Mouse (Mus musculus): ENCODE results near the gene 2310039H08Rik. TPM values are rescaled to one million over a fixed set of nuclear protein-coding genes. Genes with fewer than 3 reads are reported as not detected.

2310039H08Rik gene
- polyA plus RNA-seq, 1 experiment from 2014 or later: 43.4 TPM

DNA sequence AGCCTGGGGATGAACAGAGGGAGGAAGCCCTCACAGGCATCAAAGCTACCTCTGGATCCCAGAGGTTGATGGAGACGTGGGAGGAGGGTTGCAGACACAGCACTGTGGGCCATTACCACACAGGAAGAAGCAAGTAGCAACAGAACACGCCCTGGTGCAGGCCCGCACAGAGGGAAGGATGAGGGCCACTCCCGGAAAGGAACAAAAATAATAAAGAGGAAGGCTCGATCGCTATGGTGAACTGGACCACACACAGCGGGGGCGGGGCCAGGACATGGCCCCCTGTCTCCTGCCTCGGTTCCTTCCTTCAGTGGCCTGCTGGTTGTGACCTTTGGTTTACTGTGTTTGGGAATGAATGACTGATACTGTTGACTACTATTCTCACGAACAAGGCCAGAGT is 27.2 kb downstream of the 2310039H08Rik start:
- no peaks in the 10 kb centered on the region for H3K4me1 ChIP-seq (ENCODE audit: control insufficient read depth, insufficient read depth, low read length)
- 83% methylated on average over 10 of the region's 10 CpGs for WGBS
- H3K27me3 ChIP-seq (ENCODE audit: control insufficient read depth, insufficient read depth, low read length): no peaks in the 10 kb centered on the region
- DNase-seq (ENCODE audit: low spot score): no peak
- H3K4me3 ChIP-seq (ENCODE audit: low read depth, low read length): no peak overlapping the region
- H3K27ac ChIP-seq (replicated peaks; ENCODE audit: low read depth, low read length): no peak overlapping the region
- no peak overlapping the region for H3K9ac ChIP-seq (ENCODE audit: low read length)
- peaks cover 5% of the 10 kb centered on the region; the same call in 1 of the 2 replicates for H3K36me3 ChIP-seq (ENCODE audit: control insufficient read depth, insufficient read depth, low read length)
- no peaks in the 10 kb centered on the region for H3K9me3 ChIP-seq (ENCODE audit: control insufficient read depth, low read length)
- no peak for ATAC-seq (ENCODE audit: insufficient number of reproducible peaks, low FRiP score, low TSS enrichment, low read depth)
- no peak overlapping the region for H3K4me2 ChIP-seq (ENCODE audit: low read depth, severe bottlenecking)

- 91% methylated on average over 6 of the region's 6 CpGs for WGBS
- no peak overlapping the region for H3K4me2 ChIP-seq (ENCODE audit: low read depth, severe bottlenecking)
- H3K4me1 ChIP-seq (ENCODE audit: control insufficient read depth, insufficient read depth, low read length): no peaks in the 10 kb centered on the region
- no peaks in the 10 kb centered on the region for H3K9me3 ChIP-seq (ENCODE audit: control insufficient read depth, low read length)
- DNase-seq (ENCODE audit: low spot score) (no peak), ATAC-seq (ENCODE audit: insufficient number of reproducible peaks, low FRiP score, low TSS enrichment, low read depth) (no peak)
- H3K27me3 ChIP-seq (ENCODE audit: control insufficient read depth, insufficient read depth, low read length): no peaks in the 10 kb centered on the region
- H3K9ac ChIP-seq (ENCODE audit: low read length): no peak overlapping the region
- no peak overlapping the region for H3K27ac ChIP-seq (replicated peaks; ENCODE audit: low read depth, low read length)
- peaks cover 8% of the 10 kb centered on the region; the same call in 1 of the 2 replicates for H3K36me3 ChIP-seq (ENCODE audit: control insufficient read depth, insufficient read depth, low read length)
- no peak overlapping the region for H3K4me3 ChIP-seq (ENCODE audit: low read depth, low read length)
Observed at GRCm38 (mm10) chr17:46801761-46802160, 29.3 kb downstream of the 2310039H08Rik start.

DNA sequence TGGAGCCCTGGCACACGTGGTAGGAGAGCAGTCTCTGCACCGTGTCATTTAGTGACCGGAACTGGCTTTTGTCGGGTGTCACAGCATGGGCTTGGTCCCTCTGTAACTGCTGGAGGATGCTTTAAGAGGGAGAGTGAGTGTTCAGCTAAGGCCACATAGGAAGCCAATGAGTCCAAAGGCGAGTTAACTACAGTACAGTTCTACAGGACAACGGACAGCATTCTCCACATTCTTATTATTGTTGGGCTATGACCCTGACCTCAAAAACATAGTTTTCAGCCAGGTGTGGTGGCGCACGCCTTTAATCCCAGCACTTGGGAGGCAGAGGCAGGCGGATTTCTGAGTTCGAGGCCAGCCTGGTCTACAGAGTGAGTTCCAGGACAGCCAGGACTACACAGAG is 35.9 kb downstream of the 2310039H08Rik start:
- DNase-seq (ENCODE audit: low spot score): no peak
- Histone ChIP-seq H3K9me3 (ENCODE audit: control insufficient read depth, low read length) (no peaks in the 10 kb centered on the region), H3K27me3 (ENCODE audit: control insufficient read depth, insufficient read depth, low read length) (no peaks in the 10 kb centered on the region), H3K9ac (ENCODE audit: low read length) (no peak overlapping the region), H3K4me1 (ENCODE audit: control insufficient read depth, insufficient read depth, low read length) (no peaks in the 10 kb centered on the region), H3K4me2 (ENCODE audit: low read depth, severe bottlenecking) (no peak overlapping the region), H3K36me3 (ENCODE audit: control insufficient read depth, insufficient read depth, low read length) (peaks cover 13% of the 10 kb centered on the region), H3K27ac (replicated peaks; ENCODE audit: low read depth, low read length) (no peak overlapping the region), H3K4me3 (ENCODE audit: low read depth, low read length) (no peak overlapping the region)
- WGBS: 95% methylated on average over 10 of the region's 10 CpGs
- ATAC-seq (ENCODE audit: insufficient number of reproducible peaks, low FRiP score, low TSS enrichment, low read depth): no peak

DNA sequence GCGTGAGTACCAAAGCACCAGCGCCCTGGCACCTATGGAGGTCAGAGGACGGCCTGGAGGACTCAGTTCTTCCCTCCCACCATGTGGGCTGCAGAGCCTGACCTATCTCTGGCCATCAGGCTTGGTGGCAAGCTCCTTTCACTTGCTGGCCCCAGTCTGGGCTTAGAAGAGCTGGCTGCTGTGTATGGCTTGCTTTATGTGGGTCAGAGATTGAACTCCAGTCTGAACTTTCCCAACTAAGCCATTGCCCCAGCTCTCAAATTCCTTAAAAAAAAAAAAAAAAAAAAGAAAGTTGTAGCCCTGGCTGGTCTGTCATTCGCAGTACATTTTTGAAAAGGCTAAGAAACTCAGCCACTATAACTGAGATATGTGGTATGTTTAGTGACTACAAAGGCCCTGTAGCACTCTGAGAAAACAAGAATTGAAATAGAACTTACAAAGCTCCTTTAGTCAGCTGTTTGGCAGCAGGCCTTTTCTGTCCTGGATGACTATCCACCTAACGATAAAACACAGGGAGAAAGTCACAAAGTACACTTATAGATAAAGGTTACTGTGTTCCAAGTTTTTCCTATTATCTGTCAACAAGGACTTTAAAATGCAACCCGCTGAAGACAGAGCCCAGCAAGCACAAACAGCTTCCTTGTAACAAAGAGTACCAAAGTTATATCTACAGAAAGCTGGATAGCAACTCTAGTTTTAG is 36.8 kb downstream of the 2310039H08Rik start:
- Histone ChIP-seq H3K4me2 (ENCODE audit: low read depth, severe bottlenecking) (no peak overlapping the region), H3K9ac (ENCODE audit: low read length) (no peak overlapping the region), H3K9me3 (ENCODE audit: control insufficient read depth, low read length) (no peaks in the 10 kb centered on the region), H3K4me1 (ENCODE audit: control insufficient read depth, insufficient read depth, low read length) (no peaks in the 10 kb centered on the region), H3K4me3 (ENCODE audit: low read depth, low read length) (no peak overlapping the region), H3K27ac (replicated peaks; ENCODE audit: low read depth, low read length) (no peak overlapping the region), H3K27me3 (ENCODE audit: control insufficient read depth, insufficient read depth, low read length) (no peaks in the 10 kb centered on the region), H3K36me3 (ENCODE audit: control insufficient read depth, insufficient read depth, low read length) (peaks cover 13% of the 10 kb centered on the region)
- WGBS: 87% methylated on average over 6 of the region's 6 CpGs
- ATAC-seq (ENCODE audit: insufficient number of reproducible peaks, low FRiP score, low TSS enrichment, low read depth) (no peak), DNase-seq (ENCODE audit: low spot score) (no peak)

GRCm38 (mm10) chr17:46810672-46811071 is 38.2 kb downstream of the 2310039H08Rik start:
- WGBS: 86% methylated on average over 3 of the region's 3 CpGs

GRCm38 (mm10) chr17:46812442-46812841 is 40.0 kb downstream of the 2310039H08Rik start:
- 90% methylated on average over 1 of the region's 1 CpGs for WGBS
- no peaks in the 10 kb centered on the region for H3K9me3 ChIP-seq (ENCODE audit: control insufficient read depth, low read length)
- H3K4me1 ChIP-seq (ENCODE audit: control insufficient read depth, insufficient read depth, low read length): no peaks in the 10 kb centered on the region
- no peak overlapping the region for H3K9ac ChIP-seq (ENCODE audit: low read length)
- H3K27me3 ChIP-seq (ENCODE audit: control insufficient read depth, insufficient read depth, low read length): no peaks in the 10 kb centered on the region
- no peak overlapping the region for H3K4me3 ChIP-seq (ENCODE audit: low read depth, low read length)
- ATAC-seq (ENCODE audit: insufficient number of reproducible peaks, low FRiP score, low TSS enrichment, low read depth) (no peak), DNase-seq (ENCODE audit: low spot score) (no peak)
- H3K4me2 ChIP-seq (ENCODE audit: low read depth, severe bottlenecking): no peak overlapping the region
- H3K36me3 ChIP-seq (ENCODE audit: control insufficient read depth, insufficient read depth, low read length): peaks cover 5% of the 10 kb centered on the region
- H3K27ac ChIP-seq (replicated peaks; ENCODE audit: low read depth, low read length): no peak overlapping the region

More at GRCm38 (mm10) chr17:46810672-46811071, 38.2 kb downstream of the 2310039H08Rik start:
- H3K4me2 ChIP-seq (ENCODE audit: low read depth, severe bottlenecking): no peak overlapping the region
- no peak overlapping the region for H3K27ac ChIP-seq (replicated peaks; ENCODE audit: low read depth, low read length)
- peaks cover 13% of the 10 kb centered on the region for H3K36me3 ChIP-seq (ENCODE audit: control insufficient read depth, insufficient read depth, low read length)
- DNase-seq (ENCODE audit: low spot score) (no peak), ATAC-seq (ENCODE audit: insufficient number of reproducible peaks, low FRiP score, low TSS enrichment, low read depth) (no peak)
- no peaks in the 10 kb centered on the region for H3K9me3 ChIP-seq (ENCODE audit: control insufficient read depth, low read length)
- H3K4me1 ChIP-seq (ENCODE audit: control insufficient read depth, insufficient read depth, low read length): no peaks in the 10 kb centered on the region
- no peaks in the 10 kb centered on the region for H3K27me3 ChIP-seq (ENCODE audit: control insufficient read depth, insufficient read depth, low read length)
- H3K4me3 ChIP-seq (ENCODE audit: low read depth, low read length): no peak overlapping the region
- no peak overlapping the region for H3K9ac ChIP-seq (ENCODE audit: low read length)

- no peaks in the 10 kb centered on the region for H3K36me3 ChIP-seq (ENCODE audit: control insufficient read depth, insufficient read depth, low read length)
- H3K4me2 ChIP-seq (ENCODE audit: low read depth, severe bottlenecking): no peak overlapping the region
- DNase-seq (ENCODE audit: low spot score) (no peak), ATAC-seq (ENCODE audit: insufficient number of reproducible peaks, low FRiP score, low TSS enrichment, low read depth) (no peak)
- WGBS: 83% methylated on average over 8 of the region's 8 CpGs
- no peaks in the 10 kb centered on the region for H3K9me3 ChIP-seq (ENCODE audit: control insufficient read depth, low read length)
- H3K27me3 ChIP-seq (ENCODE audit: control insufficient read depth, insufficient read depth, low read length): no peaks in the 10 kb centered on the region
- no peaks in the 10 kb centered on the region for H3K4me1 ChIP-seq (ENCODE audit: control insufficient read depth, insufficient read depth, low read length)
- no peak overlapping the region for H3K4me3 ChIP-seq (ENCODE audit: low read depth, low read length)
- no peak overlapping the region for H3K9ac ChIP-seq (ENCODE audit: low read length)
- H3K27ac ChIP-seq (replicated peaks; ENCODE audit: low read depth, low read length): no peak overlapping the region
Observed at GRCm38 (mm10) chr17:46813637-46814036, 41.2 kb downstream of the 2310039H08Rik start.

DNA sequence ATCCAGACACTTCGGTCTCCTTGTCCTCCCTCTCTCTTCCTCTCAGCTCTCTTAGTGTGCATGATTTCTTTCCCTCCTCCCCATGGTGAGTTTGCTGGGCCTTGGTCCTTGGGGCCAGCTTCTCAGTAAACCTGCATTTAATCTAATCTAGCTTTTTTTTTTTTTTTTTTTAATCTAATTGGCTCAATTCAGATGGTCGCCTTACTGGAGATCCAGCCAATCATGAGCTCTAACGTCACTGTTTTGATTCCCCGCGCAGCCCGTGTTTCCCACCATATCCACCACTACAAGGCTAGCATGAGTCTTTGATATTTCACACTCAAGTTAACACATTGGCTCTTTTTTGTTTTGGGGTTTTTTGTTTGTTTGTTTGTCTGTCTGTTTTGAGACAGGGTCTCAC is 42.1 kb downstream of the 2310039H08Rik start:
- Histone ChIP-seq H3K9me3 (ENCODE audit: control insufficient read depth, low read length) (no peaks in the 10 kb centered on the region), H3K9ac (ENCODE audit: low read length) (no peak overlapping the region), H3K36me3 (ENCODE audit: control insufficient read depth, insufficient read depth, low read length) (no peaks in the 10 kb centered on the region), H3K4me2 (ENCODE audit: low read depth, severe bottlenecking) (no peak overlapping the region), H3K4me1 (ENCODE audit: control insufficient read depth, insufficient read depth, low read length) (no peaks in the 10 kb centered on the region), H3K4me3 (ENCODE audit: low read depth, low read length) (no peak overlapping the region), H3K27ac (replicated peaks; ENCODE audit: low read depth, low read length) (no peak overlapping the region), H3K27me3 (ENCODE audit: control insufficient read depth, insufficient read depth, low read length) (no peaks in the 10 kb centered on the region)
- DNase-seq (ENCODE audit: low spot score) (no peak), ATAC-seq (ENCODE audit: insufficient number of reproducible peaks, low FRiP score, low TSS enrichment, low read depth) (no peak)
- 92% methylated on average over 6 of the region's 6 CpGs for WGBS

DNA sequence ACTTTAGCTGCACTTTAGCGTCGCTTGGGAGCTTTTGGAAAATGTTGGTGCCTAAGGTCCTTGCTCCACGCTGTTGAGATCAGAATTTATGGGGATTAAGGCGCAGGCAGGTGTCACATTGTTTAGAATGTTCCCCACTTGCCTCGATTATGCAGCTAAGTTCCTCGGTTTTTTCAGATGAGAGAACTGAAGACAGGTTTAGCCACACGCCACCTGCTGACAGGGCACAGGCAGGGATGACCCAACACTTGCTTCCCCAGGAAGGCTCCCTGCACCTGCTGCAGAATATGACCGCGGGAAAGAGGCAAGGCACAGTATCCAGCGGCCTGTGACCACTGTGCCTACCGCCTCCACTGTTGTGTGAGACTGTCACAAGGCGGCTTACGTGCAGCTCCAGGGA is 43.9 kb downstream of the 2310039H08Rik start:
- WGBS: 71% methylated on average over 13 of the region's 13 CpGs
- DNase-seq (ENCODE audit: low spot score) (no peak), ATAC-seq (ENCODE audit: insufficient number of reproducible peaks, low FRiP score, low TSS enrichment, low read depth) (no peak)
- Histone ChIP-seq H3K9ac (ENCODE audit: low read length) (no peak overlapping the region), H3K9me3 (ENCODE audit: control insufficient read depth, low read length) (no peaks in the 10 kb centered on the region), H3K4me1 (ENCODE audit: control insufficient read depth, insufficient read depth, low read length) (no peaks in the 10 kb centered on the region), H3K27me3 (ENCODE audit: control insufficient read depth, insufficient read depth, low read length) (no peaks in the 10 kb centered on the region), H3K36me3 (ENCODE audit: control insufficient read depth, insufficient read depth, low read length) (peaks cover 6% of the 10 kb centered on the region; the same call in 1 of the 2 replicates), H3K4me2 (ENCODE audit: low read depth, severe bottlenecking) (no peak overlapping the region), H3K4me3 (ENCODE audit: low read depth, low read length) (no peak overlapping the region), H3K27ac (replicated peaks; ENCODE audit: low read depth, low read length) (no peak overlapping the region)

Measured in limb, embryonic 11.5 days (tissue).